Mouse (Mus musculus) hindbrain, embryonic 16.5 days (tissue): ENCODE results near the gene Nusap1. TPM values are rescaled to one million over a fixed set of nuclear protein-coding genes. Genes with fewer than 3 reads are reported as not detected.

ENCODE experiments used
- ATAC-seq: fragments of 200-750 bp; cut with Nextera tagmentation; 2 replicates; pipeline ENCODE4 v1.8.0; 2017; ENCODE audit warnings: moderate TSS enrichment, moderate library complexity
- H3K27ac ChIP-seq: fragments of 300-500 bp; sonication (generic); 2 replicates; pipeline ENCODE4 v1.5.1; 2014; ENCODE audit warnings: low read depth, mild to moderate bottlenecking, control low read depth, low read length, moderate library complexity
- H3K27me3 ChIP-seq: fragments of 300-500 bp; sonication (generic); replicated peaks from 2 replicates; pipeline ENCODE4 v1.6.1; 2014; ENCODE audit warnings: low read length; ENCODE audit not compliant: control insufficient read depth, insufficient read depth
- H3K36me3 ChIP-seq: fragments of 300-500 bp; sonication (generic); 2 replicates; pipeline ENCODE4 v1.6.1; 2014; ENCODE audit warnings: mild to moderate bottlenecking, low read length, moderate library complexity, mixed read lengths; ENCODE audit not compliant: control insufficient read depth, insufficient read depth
- H3K4me1 ChIP-seq: fragments of 300-500 bp; sonication (generic); 2 replicates; pipeline ENCODE4 v1.6.1; 2014; ENCODE audit warnings: low read depth, low read length; ENCODE audit not compliant: control insufficient read depth, insufficient read depth
- H3K4me2 ChIP-seq: fragments of 300-500 bp; sonication (generic); 2 replicates; pipeline ENCODE4 v1.6.1; 2014; ENCODE audit warnings: mild to moderate bottlenecking, low read length, control low read depth, moderate library complexity
- H3K4me3 ChIP-seq: fragments of 300-500 bp; sonication (generic); 2 replicates; pipeline ENCODE4 v1.5.1; 2014; ENCODE audit warnings: mild to moderate bottlenecking, low read length, control low read depth, moderate library complexity
- H3K9ac ChIP-seq: fragments of 300-500 bp; sonication (generic); 2 replicates; pipeline ENCODE4 v1.6.1; 2014; ENCODE audit warnings: low read depth, mild to moderate bottlenecking, control low read depth, low read length, moderate library complexity
- H3K9me3 ChIP-seq: fragments of 300-500 bp; sonication (generic); 2 replicates; pipeline ENCODE4 v1.6.1; 2014; ENCODE audit warnings: mild to moderate bottlenecking, low read length, moderate library complexity; ENCODE audit not compliant: control insufficient read depth
- WGBS: fragments of 180-500 bp; shearing (Covaris S2); extraction: QIAGEN DNeasy Blood & Tissue Kit; methylation state at CpG from one replicate; pipeline ENCODE4 v1.1.7; 2014; 5-methylcytosine and 5-hydroxymethylcytosine counted together
- polyA plus RNA-seq: library from polyadenylated mRNA; unstranded; fragments of >200 nt; fragmentation: Nextera tagmentation; extraction: Ambion mirVana; gene quantifications from 2 replicates; pipeline ENCODE4 v1.2.1, GENCODE M21; 2015

Gene Nusap1
- polyA plus RNA-seq, 1 experiment from 2014 or later, result 13.0 TPM

DNA sequence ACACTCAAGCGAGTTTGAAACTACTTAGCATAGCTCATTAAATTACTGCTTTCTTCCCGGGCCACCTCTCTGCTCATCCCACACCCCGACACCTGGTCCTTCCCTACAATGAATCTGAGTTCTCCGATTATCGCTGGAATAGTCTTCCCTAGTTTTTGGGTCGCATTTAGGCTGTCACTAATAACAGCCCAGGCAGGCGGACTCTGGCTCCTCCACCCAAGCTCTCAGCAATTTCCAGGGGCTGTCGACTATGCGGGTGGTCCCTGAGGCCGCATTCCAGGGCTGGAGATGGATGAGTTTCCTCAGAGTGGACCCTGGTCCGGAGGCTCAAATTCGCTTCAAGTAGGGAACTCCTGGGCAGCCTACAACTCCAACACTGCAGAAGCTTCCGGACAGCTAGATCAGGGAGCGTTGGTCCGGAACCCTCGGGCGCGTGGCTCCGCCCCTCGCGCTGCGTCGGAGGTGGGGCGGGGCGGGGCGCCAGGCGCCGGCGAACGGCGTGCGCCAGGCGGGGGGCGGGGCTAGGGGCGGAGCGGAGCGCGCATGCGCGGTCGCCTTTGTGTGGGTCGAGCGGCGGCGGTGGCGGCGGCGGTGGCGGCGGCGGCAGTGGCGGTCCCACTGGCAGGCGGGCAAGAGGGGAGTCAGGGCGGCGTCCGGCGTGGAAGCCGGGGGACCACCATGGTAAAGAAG, 56.6 kb downstream of the Nusap1 start, which contains the start of gene Rtf1:
Gene Rtf1 (plus strand): TSS at position 544 of the 690 bp plus-strand sequence.
- WGBS, result under 1% methylated on average over 45 of the region's 58 CpGs
- no peaks in the 10 kb centered on the region for H3K36me3 ChIP-seq
- peak within 1 kb of the TSS; percentile 93 for H3K4me2 ChIP-seq
- peaks cover 15% of the 10 kb centered on the region for H3K4me1 ChIP-seq
- ATAC-seq, result peak; percentile 98
- H3K27me3 ChIP-seq, result no peaks in the 10 kb centered on the region; the same call in 1 of the 2 replicates
- H3K9ac ChIP-seq, result peak within 1 kb of the TSS; percentile 99
- no peaks in the 10 kb centered on the region for H3K9me3 ChIP-seq
- peak within 1 kb of the TSS; percentile 99 for H3K4me3 ChIP-seq
- H3K27ac ChIP-seq, result peak within 1 kb of the TSS; percentile 78

- under 1% methylated on average over 24 of the region's 39 CpGs for WGBS
- ATAC-seq, result peak; percentile 88
- Histone ChIP-seq H3K4me3 (peak overlapping the region; percentile 99), H3K4me2 (peak overlapping the region; percentile 93), H3K9ac (peak overlapping the region; percentile 99), H3K9me3 (no peaks in the 10 kb centered on the region), H3K4me1 (peaks cover 15% of the 10 kb centered on the region), H3K27ac (peak overlapping the region; percentile 78), H3K36me3 (no peaks in the 10 kb centered on the region), H3K27me3 (no peaks in the 10 kb centered on the region; the same call in 1 of the 2 replicates)
These were observed 57.2 kb downstream of the Nusap1 start for GRCm38 (mm10) chr2:119675215-119675784.

DNA sequence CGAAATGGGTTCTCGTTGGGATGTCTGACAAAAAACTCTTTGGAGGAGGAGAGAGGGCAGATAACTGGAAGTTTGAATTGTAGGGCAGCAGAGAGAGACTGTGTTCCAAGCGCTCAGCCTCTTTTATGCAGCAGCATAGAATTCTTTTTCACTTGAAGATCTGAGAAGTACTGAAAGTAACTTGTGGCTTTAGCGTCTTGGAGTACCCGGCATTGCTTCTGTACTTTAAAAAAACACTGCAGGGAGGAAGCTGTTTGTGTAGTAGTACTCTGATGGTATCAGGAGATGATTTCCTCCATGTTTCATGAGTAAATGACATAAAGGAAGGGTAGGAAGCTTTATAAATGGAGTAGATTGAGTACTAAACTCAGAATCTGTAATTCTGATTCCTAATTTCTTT, 57.7 kb downstream of the Nusap1 start:
- Histone ChIP-seq H3K9me3 (no peaks in the 10 kb centered on the region), H3K27ac (no peak overlapping the region)
- WGBS, result 6% methylated on average over 5 of the region's 5 CpGs

DNA sequence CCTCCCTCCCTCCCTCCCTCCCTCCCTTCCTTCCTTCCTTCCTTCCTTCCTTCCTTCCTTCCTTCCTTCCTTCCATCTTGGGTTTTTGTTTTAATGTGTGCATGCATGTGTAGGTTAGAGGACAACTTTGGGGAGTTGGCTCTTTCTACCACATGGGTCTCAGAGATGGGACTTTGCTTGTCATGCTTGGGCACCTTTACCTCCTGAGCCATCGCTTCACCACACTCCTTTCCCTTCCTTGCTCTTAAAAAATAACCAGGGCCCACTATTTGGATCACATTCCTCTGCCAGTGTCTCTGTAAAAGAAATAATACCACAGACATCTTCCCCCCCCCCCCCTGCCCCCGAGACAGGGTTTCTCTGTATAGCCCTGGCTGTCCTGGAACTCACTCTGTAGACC, 65.6 kb downstream of the Nusap1 start:
- Histone ChIP-seq H3K27ac (no peak overlapping the region), H3K36me3 (0 out of 2 replicates have a peak, but pooled peaks cover 7% of the 10 kb centered on the region), H3K4me1 (no peaks in the 10 kb centered on the region), H3K9ac (no peak overlapping the region), H3K9me3 (no peaks in the 10 kb centered on the region), H3K4me3 (no peak overlapping the region), H3K4me2 (no peak overlapping the region), H3K27me3 (no peaks in the 10 kb centered on the region)
- WGBS, result 93% methylated on average over 1 of the region's 2 CpGs
- no peak for ATAC-seq

More for the DNA sequence above, 57.7 kb downstream of the Nusap1 start:
- ATAC-seq, result no peak
- no peaks in the 10 kb centered on the region; the same call in 1 of the 2 replicates for H3K27me3 ChIP-seq
- H3K4me3 ChIP-seq, result peak overlapping the region; percentile 99
- H3K9ac ChIP-seq, result peak overlapping the region; percentile 99
- H3K36me3 ChIP-seq, result no peaks in the 10 kb centered on the region
- peaks cover 15% of the 10 kb centered on the region for H3K4me1 ChIP-seq
- H3K4me2 ChIP-seq, result peak overlapping the region; percentile 93

DNA sequence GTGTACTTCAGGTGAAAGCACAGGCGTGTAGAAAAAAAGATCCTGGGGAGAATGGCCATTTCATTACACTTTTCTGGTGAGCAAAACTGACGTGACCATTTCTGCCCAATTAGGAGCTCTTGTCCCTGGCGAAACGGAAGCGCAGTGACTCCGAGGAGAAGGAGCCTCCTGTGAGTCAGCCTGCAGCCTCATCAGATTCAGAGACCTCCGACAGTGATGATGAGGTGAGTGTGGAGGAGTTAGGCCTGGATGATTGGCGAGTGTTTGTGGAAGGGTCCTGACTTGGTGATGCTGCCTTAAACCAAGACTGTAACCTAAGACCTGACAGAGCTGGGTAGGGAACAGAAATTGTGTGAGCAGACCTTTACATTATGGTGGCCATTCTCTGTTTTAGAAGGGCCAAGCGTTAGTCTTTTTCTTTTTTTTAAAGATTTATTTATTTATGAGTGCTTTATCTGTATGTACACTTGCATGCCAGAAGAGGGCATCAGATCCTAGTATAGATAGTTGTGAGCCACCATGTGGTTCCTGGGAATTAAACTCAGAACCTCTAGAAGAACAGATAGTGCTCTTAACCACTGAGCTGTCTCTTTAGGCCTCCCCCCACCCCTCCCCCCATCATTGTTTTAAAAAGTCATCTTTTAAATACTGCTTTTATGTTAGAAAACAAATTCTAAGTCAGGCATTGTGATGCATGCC, 74.1 kb downstream of the Nusap1 start:
- no peak; the same call in 1 of the 2 replicates for ATAC-seq
- WGBS, result 84% methylated on average over 9 of the region's 9 CpGs
- Histone ChIP-seq H3K9me3 (no peaks in the 10 kb centered on the region), H3K36me3 (no peaks in the 10 kb centered on the region), H3K4me3 (no peak overlapping the region), H3K4me2 (no peak overlapping the region), H3K27me3 (no peaks in the 10 kb centered on the region), H3K9ac (no peak overlapping the region), H3K4me1 (no peaks in the 10 kb centered on the region), H3K27ac (no peak overlapping the region)

- Histone ChIP-seq H3K4me3 (no peak overlapping the region), H3K4me2 (no peak overlapping the region), H3K27me3 (no peaks in the 10 kb centered on the region), H3K9me3 (no peaks in the 10 kb centered on the region), H3K36me3 (no peaks in the 10 kb centered on the region), H3K9ac (no peak overlapping the region), H3K4me1 (no peaks in the 10 kb centered on the region), H3K27ac (no peak overlapping the region)
- WGBS, result 93% methylated on average over 2 of the region's 2 CpGs
- ATAC-seq, result no peak
These were observed 76.7 kb downstream of the Nusap1 start for GRCm38 (mm10) chr2:119694826-119695225.

GRCm38 (mm10) chr2:119696111-119696510, 78.0 kb downstream of the Nusap1 start:
- Histone ChIP-seq H3K9me3 (no peaks in the 10 kb centered on the region), H3K4me2 (no peak overlapping the region), H3K4me1 (no peaks in the 10 kb centered on the region), H3K9ac (no peak overlapping the region), H3K4me3 (no peak overlapping the region), H3K36me3 (no peaks in the 10 kb centered on the region), H3K27me3 (no peaks in the 10 kb centered on the region), H3K27ac (no peak overlapping the region)
- WGBS, result 89% methylated on average over 1 of the region's 1 CpGs
- no peak for ATAC-seq

GRCm38 (mm10) chr2:119698472-119698871, 80.4 kb downstream of the Nusap1 start:
- ATAC-seq, result no peak
- Histone ChIP-seq H3K4me1 (no peaks in the 10 kb centered on the region), H3K9ac (no peak overlapping the region), H3K27me3 (no peaks in the 10 kb centered on the region), H3K4me3 (no peak overlapping the region), H3K27ac (no peak overlapping the region), H3K36me3 (no peaks in the 10 kb centered on the region), H3K4me2 (no peak overlapping the region), H3K9me3 (no peaks in the 10 kb centered on the region)
- WGBS, result 79% methylated on average over 2 of the region's 2 CpGs

GRCm38 (mm10) chr2:119699962-119700361, 81.9 kb downstream of the Nusap1 start:
- no peak overlapping the region for H3K4me2 ChIP-seq
- 100% methylated on average over 3 of the region's 3 CpGs for WGBS
- H3K9ac ChIP-seq, result no peak overlapping the region
- no peaks in the 10 kb centered on the region for H3K4me1 ChIP-seq
- H3K4me3 ChIP-seq, result no peak overlapping the region
- no peak for ATAC-seq
- no peaks in the 10 kb centered on the region for H3K36me3 ChIP-seq
- no peaks in the 10 kb centered on the region for H3K9me3 ChIP-seq
- no peaks in the 10 kb centered on the region for H3K27me3 ChIP-seq
- no peak overlapping the region for H3K27ac ChIP-seq
